Comparison of ENCODE assay signal across 1 mouse cellular context in genomic region chr13:21907807-21908155, GRCm38 (mm10).
TF ChIP-seq lines count a peak whose summit lies in the region.

No protein-coding gene starts in this region.

TF ChIP-seq in ES-E14, 5 proteins besides CTCF, POLR2A, EP300 and RAD21:
- TF ChIP-seq MAFK (IDR thresholded peaks at IDR 0.05; ENCODE audit: insufficient read depth, low read depth, low read length) = peak; percentile 84
TF ChIP-seq in ES-E14: peak in this region for 1; not testable (repeated sequence) for 4.
